Mouse (Mus musculus) layer of hippocampus, postnatal 10 days (tissue): ENCODE data around the gene Gm20388. TPM values are rescaled to one million over a fixed set of nuclear protein-coding genes. Genes with fewer than 3 reads are reported as not detected.
A peak's percentile ranks its signal among the peaks of the same experiment; 100 is the strongest.
"Not testable (repeated sequence)": the region's sequence is repeated elsewhere in the genome, so short reads cannot be mapped to it uniquely, and the experiment has no call there.

Experiments used
- DNase-seq, 2 experiments: peaks; one replicate each; pipeline ENCODE4 v3.0.0; 2021; ENCODE audit warnings: low spot score in 2 of 2
- total RNA-seq, 2 experiments: library from RNA; stranded (reverse); gene quantifications; 2 replicates each; pipeline ENCODE4 v1.2.3; 2021

Gene Gm20388
- total RNA-seq, 2 experiments from 2014 or later: not detected

DNA sequence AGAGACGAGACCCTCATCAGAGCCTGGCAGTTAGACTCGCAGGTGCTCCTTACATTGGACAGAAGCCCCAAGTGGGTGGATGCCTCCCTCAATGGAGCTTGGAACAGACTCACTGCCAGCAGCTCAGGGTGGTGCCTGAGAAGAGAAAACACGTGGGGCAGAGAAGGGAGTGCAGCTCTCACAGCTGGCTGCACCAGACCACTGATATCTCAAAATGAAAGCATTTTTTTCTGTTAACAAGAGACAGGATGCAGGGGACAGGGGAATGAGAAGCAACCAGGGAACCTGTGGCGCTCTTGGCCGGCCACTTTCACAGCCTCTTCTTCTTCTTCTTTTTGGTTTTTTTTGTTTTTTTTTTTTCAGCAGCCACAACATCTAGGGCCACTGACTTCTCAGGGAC lies 3563.9 kb downstream of the Gm20388 start:
- not testable (repeated sequence) for DNase-seq

DNA sequence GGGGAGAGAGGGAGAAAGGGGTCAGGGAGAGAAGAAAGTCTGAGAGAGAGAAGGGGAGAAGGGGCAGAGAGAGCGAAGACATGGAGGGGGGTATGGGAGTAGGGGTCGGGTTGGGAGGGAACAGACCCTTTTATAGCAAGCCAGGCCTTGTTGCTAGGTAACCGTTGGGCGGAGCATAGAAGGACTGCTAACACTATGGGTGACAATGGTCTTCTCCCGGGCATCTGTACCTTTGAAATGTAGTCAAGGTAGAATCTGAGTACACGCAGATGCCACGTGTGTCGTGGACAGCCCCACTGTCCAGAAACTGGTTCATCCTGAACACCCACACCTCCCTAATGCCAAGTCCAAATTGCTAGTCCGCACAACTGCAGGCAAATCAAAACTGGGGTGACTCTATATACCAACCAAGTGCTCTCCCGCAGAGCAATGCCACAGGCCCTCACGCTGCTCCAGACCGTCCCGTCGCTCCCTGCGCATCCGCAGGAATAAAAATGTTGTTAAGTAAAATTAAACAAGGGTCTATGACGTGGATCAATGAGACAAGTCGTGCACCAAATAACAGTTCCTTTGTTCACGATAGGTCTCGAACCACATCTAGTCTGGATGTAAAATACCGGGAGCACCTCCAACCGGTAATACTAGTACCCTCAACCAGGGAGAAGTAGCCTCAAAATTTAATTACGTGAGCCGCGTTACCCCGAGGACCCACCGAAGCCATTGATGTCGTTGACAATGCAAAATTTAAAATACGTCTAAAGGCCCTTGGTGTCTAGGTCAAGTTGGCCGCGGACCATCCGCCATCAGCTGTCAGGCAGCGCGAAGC lies 3566.5 kb downstream of the Gm20388 start:
- peak; percentile 34 to 39 for DNase-seq

DNA sequence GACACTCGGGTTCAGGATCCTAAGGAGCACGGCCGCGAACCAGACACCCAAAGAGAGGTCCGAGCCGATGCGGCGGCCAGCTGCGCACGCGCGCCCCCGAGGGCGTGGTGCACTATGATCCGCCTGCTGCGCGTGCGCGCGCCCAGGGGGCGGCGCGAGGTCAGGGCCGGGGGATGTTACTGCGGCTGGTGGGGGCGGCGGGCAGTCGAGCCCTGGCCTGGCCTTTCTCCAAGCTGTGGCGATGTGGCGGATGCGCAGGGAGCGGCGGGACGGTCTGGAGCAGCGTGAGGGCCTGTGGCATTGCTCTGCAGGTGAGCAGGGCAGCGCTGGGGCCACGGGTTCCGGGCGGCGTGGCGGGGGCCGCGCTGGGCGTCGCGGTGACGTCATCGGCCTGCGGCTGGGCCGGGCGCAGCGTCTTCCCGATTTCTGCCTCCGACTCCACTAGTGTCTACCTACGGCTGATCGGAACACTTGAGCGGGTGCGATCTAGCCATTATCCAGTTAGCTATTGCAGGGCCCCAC lies 3567.2 kb downstream of the Gm20388 start, which contains the start of gene Afg3l1:
Afg3l1 (plus strand) TSS at position 167 of the 522 bp plus-strand sequence.
- DNase-seq: peak; percentile 89 to 95

DNA sequence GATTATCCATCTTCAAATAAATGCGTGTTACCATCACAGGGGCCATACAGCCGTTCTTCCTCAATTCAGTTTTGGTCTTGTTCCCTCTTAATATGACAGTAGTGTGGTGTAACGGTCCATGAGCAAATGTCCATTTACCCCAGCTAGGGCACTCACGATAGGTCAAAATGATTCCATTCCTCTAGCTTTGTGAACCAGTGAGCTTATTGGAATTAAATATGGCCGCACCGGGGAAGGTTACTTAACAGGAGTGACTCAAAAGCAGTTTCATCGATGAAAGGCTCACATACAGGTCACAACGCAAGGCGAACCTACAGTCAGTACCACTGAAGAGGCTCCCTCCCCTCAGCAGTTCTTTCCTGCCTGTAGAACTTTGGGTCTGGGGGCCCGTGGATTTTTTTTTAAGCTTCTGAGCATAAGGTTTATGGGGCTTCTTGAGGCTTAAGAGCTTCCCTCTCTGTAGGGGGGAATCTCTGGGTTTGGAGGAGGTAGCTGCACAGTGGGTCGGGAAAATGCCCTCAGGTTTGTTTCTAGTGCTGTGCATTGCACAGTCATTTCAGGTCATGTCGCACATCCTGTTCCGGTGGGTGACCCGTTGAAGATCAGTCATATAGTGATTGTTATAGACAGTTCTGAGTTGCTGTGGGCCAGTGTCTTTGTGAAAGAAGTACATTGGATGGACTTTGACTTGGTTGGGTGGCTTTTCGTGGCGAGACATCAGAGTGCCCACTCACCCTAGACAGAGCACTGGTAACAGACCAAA lies 3568.0 kb downstream of the Gm20388 start:
- DNase-seq: no peak

DNA sequence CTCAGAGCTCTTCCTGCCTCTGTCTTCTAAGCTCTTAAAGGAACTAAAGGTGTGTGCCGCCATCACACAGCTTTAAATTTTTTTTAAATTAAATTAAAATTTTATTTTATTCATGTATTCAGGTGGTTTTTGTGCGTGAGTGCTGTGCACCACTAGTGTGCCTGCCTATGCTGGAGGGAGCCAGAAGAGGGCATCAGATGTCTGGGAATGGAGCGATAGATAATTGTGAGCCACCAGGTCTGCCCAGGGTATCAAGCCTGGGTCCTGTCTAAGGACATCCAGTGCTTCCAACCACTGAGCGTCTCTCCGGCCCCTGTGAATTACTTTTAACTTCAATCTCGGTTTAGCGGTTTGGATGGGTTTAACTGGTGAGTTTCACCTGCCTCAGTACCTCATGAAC lies 3572.0 kb downstream of the Gm20388 start:
- no peak for DNase-seq

DNA sequence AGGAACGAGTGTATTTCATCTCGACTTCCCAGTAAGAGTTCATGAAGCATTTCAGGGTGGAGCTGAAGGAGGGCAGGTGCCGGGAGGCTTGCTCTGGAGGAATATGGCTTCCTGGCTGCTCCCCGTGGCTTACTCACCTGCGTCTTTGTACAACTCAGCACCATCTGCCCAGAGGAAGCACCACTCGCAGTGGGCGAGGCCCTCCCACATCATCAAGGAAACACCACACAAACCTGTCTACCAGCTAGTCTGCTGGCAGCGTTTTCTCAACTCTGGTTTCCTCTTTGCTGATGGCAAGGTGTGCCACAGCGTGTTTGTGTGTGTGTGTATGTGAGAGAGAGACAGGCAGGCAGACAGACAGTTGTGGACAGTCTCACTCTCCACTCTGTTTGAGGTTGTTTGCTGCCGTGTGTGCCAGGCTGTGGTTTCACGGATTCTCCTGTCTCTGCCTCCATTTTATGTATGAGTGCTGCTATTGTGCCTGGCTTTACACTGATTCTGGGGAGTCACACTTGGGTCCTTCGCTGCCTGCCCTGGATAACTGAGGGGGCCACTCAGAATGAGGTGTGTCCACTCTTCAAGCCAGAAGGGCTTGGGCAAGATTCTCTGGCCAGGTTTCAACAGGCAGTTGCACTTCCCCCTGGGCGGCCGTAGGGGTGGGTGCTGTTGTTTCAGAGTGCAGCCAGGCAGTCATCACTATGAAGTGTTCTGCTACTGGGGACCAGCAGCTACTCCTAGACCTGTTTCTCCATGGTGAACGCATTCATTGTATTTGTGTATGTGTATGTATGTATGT lies 3580.8 kb downstream of the Gm20388 start:
- no peak for DNase-seq

DNA sequence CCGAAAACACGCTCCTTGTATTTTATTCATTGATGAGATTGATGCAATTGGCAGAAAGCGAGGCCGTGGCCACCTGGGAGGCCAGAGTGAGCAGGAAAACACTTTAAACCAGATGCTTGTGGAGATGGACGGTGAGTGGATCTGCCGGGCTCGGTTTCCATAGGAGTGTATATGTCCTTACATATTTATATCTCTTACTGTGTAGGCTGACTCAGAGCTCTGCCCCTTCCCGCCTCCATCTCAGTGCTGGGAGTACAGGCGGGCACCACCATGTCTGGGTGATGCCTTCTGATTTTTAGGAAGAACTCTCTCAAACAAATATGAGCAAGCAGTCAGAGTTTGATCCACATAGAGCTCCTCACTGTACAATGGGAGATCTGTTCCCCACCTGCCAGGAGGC lies 3582.3 kb downstream of the Gm20388 start:
- DNase-seq: no peak

DNA sequence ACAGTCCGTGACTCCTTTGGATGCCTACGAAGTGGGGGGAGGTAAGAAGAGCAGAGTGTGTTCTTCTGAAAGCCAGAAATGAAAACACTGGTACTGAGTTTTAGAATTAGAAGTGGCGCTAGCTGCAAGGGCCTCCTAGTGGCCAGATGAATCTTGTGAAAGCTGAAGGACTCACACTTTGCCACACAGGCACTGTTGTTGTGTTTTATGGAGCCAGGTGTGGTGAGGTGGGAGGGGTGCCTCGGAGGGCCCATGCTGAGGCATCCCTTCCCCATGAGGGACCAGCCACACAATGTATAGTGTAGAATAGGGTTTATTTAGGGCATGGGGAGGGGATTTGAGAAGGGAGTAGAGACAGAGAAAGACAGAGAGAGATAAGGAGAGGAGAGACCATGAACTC lies 3587.1 kb downstream of the Gm20388 start:
- no peak for DNase-seq

DNA sequence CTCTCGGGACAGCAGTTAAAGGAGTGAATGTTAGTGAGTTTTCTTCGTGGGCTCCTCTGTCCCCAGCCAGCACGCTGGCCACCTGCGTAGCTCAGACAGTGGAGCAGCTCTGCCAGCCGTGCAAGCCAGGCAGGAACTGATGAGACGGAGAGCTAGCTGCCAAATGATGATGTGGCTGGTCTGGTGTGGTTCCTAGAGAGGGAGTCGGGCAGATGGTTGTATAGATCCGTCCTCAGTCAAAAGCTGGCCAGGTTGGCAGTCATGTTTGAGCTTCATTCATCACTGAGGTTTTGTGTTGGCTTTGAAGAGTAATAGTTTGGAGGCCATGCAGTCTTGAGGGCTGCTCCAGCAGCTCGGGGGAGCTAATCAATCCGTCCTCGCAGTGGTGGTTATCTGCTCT lies 3588.3 kb downstream of the Gm20388 start:
- peak in 1 of 2 experiments; percentile 24 for DNase-seq

DNA sequence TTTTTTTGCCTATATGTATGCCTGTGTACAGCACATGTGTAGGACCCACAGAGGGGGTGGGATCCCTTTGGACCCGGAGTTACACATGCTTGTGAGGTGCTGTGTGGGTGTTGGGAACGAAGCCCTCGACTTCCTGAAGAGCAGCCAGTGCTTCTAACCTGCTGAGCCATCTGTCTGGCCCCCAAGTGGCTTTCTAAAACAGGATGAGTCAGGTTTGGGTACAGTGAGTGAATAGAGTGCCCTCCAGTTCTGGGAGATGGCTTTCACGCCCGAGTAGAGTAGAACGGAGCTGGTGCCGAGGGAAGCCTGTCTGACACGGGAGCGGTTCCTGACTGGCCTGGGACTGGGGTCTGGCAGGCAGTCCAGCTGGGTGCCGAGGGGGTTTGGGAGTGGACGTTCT lies 3588.9 kb downstream of the Gm20388 start:
- DNase-seq: no peak

DNA sequence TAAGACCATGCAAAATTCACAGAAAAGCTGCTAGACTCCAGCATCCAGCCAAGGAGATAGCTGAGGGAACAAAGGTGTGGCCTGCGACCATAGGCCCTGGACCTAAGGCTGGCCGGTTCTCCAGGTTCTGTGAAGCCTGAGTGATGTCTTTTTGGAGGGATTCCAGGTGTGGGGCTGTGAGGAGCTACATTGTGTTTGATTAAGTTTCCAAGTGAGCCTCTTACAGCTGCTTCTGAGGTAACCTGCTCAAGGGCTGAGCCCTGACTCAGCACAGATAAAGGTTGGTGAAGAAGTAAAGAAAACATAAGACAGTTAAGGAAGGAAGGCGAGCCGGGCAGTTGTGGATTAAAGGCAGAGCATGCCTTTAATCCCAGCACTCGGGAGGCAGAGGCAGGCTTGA lies 3591.6 kb downstream of the Gm20388 start:
- no peak for DNase-seq

DNA sequence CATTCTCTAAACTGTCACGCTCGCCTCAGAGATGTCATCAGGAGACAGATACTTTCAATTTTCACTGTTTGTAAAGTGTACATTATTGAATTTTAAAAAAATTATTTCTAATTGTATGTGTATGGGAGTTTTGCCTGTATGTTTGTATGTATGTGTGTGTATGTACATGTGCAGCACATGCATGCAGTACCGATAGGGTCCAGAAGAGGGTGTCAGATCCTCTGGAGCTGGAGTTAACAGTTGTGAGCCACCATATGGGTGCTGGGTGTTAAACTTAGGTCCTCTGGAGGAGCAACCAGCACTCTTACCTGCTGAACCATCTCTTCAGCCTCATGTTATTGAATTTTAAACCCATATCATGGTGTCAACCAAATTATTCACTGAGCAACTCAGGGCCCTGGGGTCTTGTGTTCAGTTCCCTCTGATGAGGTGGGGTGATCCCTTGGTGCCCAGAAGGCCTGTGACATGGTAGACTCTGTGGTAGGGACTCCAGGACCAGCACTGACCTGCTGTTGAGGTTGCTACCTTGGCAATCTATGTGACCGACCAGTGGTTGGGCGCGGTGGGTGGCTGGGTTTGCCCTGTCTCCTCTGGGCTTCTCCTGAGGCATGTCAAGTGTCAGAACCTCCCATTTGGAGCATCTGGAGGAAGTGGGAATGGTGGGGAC lies 3593.3 kb downstream of the Gm20388 start:
- no peak for DNase-seq

DNA sequence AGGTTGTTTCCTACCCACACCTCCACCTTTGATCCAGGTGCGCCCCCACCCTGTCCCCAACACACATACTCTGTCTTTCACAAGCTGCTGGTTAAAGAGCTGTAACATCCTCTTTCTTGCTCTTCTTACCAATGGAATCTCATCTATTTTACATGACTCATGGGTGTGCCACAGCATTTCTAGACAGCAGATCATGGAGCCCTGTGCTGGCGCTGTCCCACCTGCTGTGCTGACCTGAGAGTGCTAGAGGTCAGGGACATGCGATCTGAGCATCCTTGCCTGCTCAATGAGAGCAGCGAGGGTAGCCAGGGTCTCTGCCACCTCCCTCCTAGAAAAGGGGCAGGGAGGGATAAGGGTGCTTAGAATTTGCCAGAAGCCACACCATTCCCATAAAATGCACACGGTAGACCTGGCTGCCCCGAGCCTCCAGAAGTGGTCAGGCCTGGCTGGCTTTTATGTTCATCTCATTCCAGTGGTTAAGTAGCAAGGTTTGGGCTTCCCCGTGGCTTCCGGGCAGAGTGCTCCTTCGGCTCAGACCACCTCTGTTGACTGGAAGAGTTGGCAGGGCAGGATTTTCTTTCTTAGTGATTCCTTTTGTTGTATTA lies 3594.1 kb downstream of the Gm20388 start:
- DNase-seq: no peak

DNA sequence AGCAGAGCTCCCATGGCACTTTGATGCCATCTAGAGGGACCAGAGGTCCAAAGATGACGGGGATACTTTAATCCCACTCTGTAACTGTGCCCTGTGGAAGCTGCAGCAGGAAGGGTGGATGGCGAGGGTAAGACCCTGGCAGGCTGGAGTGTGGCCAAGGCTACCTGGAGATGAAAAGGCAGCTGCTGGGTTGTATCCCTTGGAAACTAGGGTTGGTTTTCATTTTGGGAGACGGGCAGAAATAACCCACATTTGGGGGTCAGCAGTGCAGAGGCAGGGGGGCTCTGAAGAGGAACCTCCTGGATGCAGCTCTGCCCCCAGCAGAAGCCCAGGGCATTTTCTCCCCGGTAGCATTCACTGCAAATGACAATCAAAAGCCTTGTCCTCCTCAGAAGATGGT lies 3594.6 kb downstream of the Gm20388 start:
- DNase-seq: no peak

DNA sequence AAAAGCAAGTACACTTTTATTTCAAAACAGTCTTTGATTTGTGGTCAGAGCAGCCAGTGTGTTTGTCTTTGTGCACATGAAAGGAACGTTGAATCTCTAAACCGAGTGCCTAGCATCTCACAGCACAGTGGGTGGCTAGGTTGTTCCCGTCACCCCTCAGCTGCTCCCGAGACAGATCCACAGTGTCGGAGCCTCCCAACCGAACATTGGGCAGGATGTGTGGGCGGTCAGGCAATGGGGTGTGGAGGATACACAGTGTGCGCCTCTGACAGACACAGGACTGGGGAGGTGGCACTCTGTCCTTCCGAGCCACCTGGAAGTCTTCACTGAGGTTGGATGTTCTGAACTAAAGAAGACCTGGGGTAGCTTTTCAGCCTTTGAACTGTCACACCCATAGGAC lies 3595.1 kb downstream of the Gm20388 start:
- no peak for DNase-seq

DNA sequence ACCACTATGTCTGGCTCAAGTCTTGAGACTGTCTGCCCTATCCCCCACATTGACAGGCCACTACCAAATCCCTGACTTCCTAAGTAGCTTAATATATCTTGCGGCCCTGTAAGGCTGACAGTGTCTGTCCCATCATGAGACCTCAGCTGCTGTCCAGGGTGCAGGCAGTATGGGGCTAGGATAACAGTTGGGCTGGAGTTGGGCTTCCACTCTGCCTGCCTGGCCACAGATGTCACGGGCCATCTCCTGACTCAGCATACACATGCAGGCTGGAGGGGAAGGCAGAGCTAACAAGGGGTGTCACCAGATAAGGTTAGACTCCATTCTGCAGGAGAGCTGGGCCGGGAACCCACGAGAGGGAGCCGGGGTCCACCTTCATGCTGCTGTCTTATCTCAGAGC lies 3596.5 kb downstream of the Gm20388 start:
- DNase-seq: no peak

DNA sequence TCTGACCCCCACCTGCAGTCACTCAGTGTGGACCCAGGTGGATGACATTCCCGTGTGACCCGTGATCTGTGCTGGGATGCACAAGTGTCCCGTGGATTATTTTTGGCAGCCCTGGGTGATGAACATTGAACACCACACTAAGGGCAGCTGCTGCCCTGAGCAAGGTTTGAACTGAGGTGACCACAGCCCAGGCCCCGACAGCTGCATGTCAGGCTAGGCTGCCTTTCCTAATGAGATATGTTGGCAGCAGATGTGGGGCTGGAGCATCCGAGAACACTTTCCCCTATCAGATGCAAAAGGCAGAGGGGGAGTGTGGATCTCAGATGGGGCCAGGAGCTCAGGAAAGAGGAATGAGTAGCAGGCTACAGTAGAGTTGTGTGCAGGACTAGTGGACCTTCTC lies 3600.2 kb downstream of the Gm20388 start:
- DNase-seq: no peak

DNA sequence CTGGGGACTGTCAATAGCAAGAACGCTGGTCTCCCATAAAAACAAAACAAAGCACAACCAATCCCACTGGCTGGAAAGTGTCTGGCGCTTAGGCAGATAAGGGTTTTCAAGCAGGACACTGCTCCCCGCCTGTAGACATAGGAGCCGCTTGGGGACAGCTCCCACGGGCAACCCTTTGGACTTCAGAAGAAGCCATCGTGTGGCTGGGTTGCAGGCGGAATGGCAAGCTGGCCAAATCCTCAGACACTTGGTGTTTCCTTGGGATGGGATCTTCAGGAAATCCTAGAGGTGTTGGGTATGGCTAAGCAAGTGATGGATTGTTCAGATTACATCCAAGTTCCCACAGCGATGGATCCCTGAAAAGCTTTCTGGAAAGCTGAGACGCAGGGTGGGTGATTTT lies 3603.5 kb downstream of the Gm20388 start:
- DNase-seq: no peak

DNA sequence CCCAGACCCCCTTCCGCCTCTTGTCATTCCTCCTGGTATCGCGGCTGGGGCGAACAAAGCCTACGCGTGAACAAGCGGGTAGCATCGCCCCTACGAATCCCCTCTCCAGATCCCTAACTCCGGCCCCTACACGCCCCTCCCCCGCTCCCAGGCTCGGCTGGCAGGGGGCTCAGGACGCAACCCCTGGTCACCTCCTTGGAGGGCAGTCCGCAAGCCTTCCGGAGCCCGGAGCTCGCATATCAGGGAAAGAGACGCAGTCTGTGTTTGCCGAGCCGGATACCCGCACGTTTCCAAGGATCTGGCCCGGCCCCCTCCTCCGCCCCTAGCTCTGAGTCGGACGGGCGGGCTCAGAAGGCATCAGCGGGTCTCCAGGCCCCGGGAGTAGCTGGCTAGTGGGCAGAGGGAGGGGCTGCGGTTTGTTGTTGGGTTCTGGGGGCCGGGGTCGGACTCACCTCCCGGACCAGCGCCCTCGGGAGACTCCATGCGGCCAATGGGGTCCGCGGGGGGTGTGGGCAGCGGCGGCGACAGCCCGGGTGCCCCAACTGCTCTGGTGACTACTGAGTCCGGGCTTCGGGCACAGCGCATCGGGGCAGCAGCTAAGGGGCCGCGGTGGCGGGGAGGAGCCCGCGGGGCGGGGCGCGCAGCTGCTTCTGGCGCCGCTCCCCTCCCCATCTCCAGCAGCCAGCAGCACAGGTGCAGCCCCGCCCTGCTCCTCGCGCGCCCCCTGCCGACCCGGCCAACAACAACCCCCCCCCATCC lies 3604.3 kb downstream of the Gm20388 start, which contains the start of gene Dbndd1:
Dbndd1 (minus strand) TSS at position 683 of the 759 bp plus-strand sequence.
- peak; percentile 57 to 70 for DNase-seq

DNA sequence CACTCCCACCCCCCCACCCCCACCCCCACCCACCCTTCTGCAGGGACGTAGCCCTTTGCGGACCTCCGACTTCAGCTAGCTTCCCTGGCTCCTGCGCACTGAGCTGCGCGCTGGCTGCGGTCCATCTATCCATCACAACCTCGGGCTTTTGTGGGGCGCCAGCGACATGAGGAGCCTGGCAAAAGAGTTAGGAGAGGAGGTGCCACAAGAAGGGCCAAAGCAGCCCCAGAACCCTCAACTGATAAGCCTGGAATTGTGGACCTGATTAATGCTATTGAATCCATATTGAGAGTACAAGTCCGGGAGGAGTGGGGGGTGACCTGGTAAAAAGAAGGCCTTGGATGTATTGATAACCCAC lies 3604.9 kb downstream of the Gm20388 start:
- no peak for DNase-seq
